Mouse (Mus musculus) heart, postnatal 0 days (tissue): ENCODE data around the gene Lrrc1.

ENCODE experiments used
- CTCF ChIP-seq: IDR thresholded peaks from 2 replicates; pipeline ENCODE4 v1.5.1; 2016; ENCODE audit warnings: antibody characterized with exemption, control low read depth, low read depth
- EP300 ChIP-seq: IDR thresholded peaks from 2 replicates; pipeline ENCODE4 v1.6.1; 2016; ENCODE audit warnings: antibody characterized with exemption, low read depth

GRCm38 (mm10) chr9:77471646-77472220 lies 72.9 kb downstream of the Lrrc1 start:
- TF ChIP-seq EP300 (no peak), CTCF (no peak)
